Mouse (Mus musculus) bone marrow, adult 2 months (tissue): ENCODE measurements around the gene Ptf1a.

Source experiments
- CTCF ChIP-seq: fragments of 200-500 bp; IDR thresholded peaks from 2 replicates; pipeline ENCODE4 v1.5.1; 2011; ENCODE audit warnings: low read length, control low read depth; ENCODE audit not compliant: control insufficient read depth, insufficient read depth
- POLR2A ChIP-seq: fragments of 200-500 bp; IDR thresholded peaks from 2 replicates; pipeline ENCODE4 v1.6.1; 2011; ENCODE audit warnings: low read depth, mild to moderate bottlenecking, control low read depth, low read length, borderline replicate concordance; ENCODE audit not compliant: control insufficient read depth

GRCm38 (mm10) chr2:19446746-19447145, 1.3 kb downstream of the Ptf1a start:
- TF ChIP-seq CTCF (no peak), POLR2A (no peak)
